Mouse (Mus musculus) telencephalon, adult 2 months (tissue): ENCODE measurements at regions not wholly inside any gene's neighbourhood (a gene's known extent, or its start where the extent isn't known, plus 50 kb on each side); places are given as distances from the start of the nearest gene placed in this dataset.
A peak's percentile ranks its signal among the peaks of the same experiment; 100 is the strongest.

Source experiments
- DNase-seq: peaks from one replicate; pipeline ENCODE4 v3.0.0-alpha.2; 2011; ENCODE audit warnings: low read depth, low spot score

GRCm38 (mm10) chr17:52448701-52449100 lies 153.8 kb upstream of the Kcnh8 start:
- no peak for DNase-seq

- DNase-seq = no peak
Observed at GRCm38 (mm10) chr17:52459303-52459996, 143.1 kb upstream of the Kcnh8 start.

- no peak for DNase-seq
Observed at GRCm38 (mm10) chr17:52459997-52460387, 142.5 kb upstream of the Kcnh8 start.

GRCm38 (mm10) chr17:52461264-52461663 lies 141.2 kb upstream of the Kcnh8 start:
- no peak for DNase-seq

GRCm38 (mm10) chr17:52461709-52462141 lies 140.8 kb upstream of the Kcnh8 start:
- DNase-seq = peak; percentile 68

- no peak for DNase-seq
Observed at GRCm38 (mm10) chr17:52462361-52462760, 140.1 kb upstream of the Kcnh8 start.

- DNase-seq = no peak
Observed at GRCm38 (mm10) chr17:52468464-52468863, 134.0 kb upstream of the Kcnh8 start.

- no peak for DNase-seq
Observed at GRCm38 (mm10) chr17:52479327-52480086, 123.0 kb upstream of the Kcnh8 start.

- no peak for DNase-seq
Observed at GRCm38 (mm10) chr17:52480087-52480638, 122.3 kb upstream of the Kcnh8 start.

- DNase-seq = no peak
Observed at GRCm38 (mm10) chr17:52506760-52507159, 95.7 kb upstream of the Kcnh8 start.

- DNase-seq = no peak
Observed at GRCm38 (mm10) chr17:52530260-52530659, 72.2 kb upstream of the Kcnh8 start.
